Mouse (Mus musculus) E14TG2a.4 (cell line): Measurements from ENCODE around the gene Hapln2.

Source experiments
- CTCF ChIP-seq: conservative IDR thresholded peaks from 2 replicates; pipeline ENCODE4 v1.5.1; 2014; ENCODE audit warnings: low read length
- NANOG ChIP-seq: IDR thresholded peaks from 2 replicates; pipeline ENCODE4 v1.6.1; 2014; ENCODE audit warnings: borderline replicate concordance, low read length, mixed read lengths

- TF ChIP-seq CTCF (no peak), NANOG (no peak)
Measured at GRCm38 (mm10) chr3:87987633-87988032, 39.8 kb downstream of the Hapln2 start.
